Mouse (Mus musculus): ENCODE data around the gene Mrps27.

Mrps27 gene

GRCm38 (mm10) chr13:99442434-99443249, 98.1 kb downstream of the Mrps27 start:
- DNase-seq = peak in 1 of 2 experiments; percentile 19

- DNase-seq = no peak
Measured at GRCm38 (mm10) chr13:99443484-99444175, 99.0 kb downstream of the Mrps27 start.

GRCm38 (mm10) chr13:99444431-99444871, 99.9 kb downstream of the Mrps27 start:
- DNase-seq = no peak

- DNase-seq = peak in 1 of 2 experiments; percentile 27
Measured at GRCm38 (mm10) chr13:99444880-99445279, 100.3 kb downstream of the Mrps27 start.

GRCm38 (mm10) chr13:99447002-99447401, 102.4 kb downstream of the Mrps27 start:
- DNase-seq = no peak

- no peak for DNase-seq
Measured at GRCm38 (mm10) chr13:99447403-99448199, 103.0 kb downstream of the Mrps27 start.

GRCm38 (mm10) chr13:99448278-99448677, 103.7 kb downstream of the Mrps27 start:
- DNase-seq = no peak

- DNase-seq = no peak
Measured at GRCm38 (mm10) chr13:99449547-99449946, 105.0 kb downstream of the Mrps27 start.

GRCm38 (mm10) chr13:99450766-99451165, 106.2 kb downstream of the Mrps27 start:
- DNase-seq = no peak

GRCm38 (mm10) chr13:99451276-99451675, 106.7 kb downstream of the Mrps27 start:
- DNase-seq = no peak

GRCm38 (mm10) chr13:99452444-99452843, 107.9 kb downstream of the Mrps27 start:
- DNase-seq = no peak

- no peak for DNase-seq
Measured at GRCm38 (mm10) chr13:99454977-99455376, 110.4 kb downstream of the Mrps27 start.

- peak in 1 of 2 experiments; percentile 22 for DNase-seq
Measured at GRCm38 (mm10) chr13:99458658-99459386, 114.2 kb downstream of the Mrps27 start.

GRCm38 (mm10) chr13:99459612-99460011, 115.0 kb downstream of the Mrps27 start:
- peak; percentile 55 to 77 for DNase-seq

GRCm38 (mm10) chr13:99461886-99462285, 117.3 kb downstream of the Mrps27 start:
- DNase-seq = no peak

GRCm38 (mm10) chr13:99464551-99464950, 120.0 kb downstream of the Mrps27 start:
- no peak for DNase-seq
